Mouse (Mus musculus): ENCODE results near the gene Pde7b.

DNA sequence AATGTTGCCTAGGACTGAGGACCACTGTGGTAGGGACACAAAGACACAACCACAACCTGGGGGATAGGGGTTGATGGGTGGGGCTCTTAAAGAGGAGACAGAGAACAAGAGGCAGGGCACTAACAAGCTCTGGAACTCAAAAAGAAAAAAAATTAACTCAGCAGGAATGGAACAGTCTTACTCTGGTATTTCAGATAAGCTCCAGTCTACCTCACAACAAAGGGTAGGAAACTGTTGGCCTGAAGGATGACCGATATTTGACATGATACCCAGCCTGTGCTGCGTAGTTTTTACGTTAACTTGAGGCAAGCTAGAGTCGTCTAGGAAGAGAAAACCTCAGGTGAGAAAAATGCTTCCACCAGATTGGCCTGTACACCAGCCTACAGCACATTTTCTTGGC is 22.4 kb upstream of the Pde7b start:
- TF ChIP-seq CTCF (IDR thresholded peaks at IDR 0.05; ENCODE audit: insufficient read depth, low read depth, low read length) = no peak
- TF ChIP-seq POLR2A (IDR thresholded peaks at IDR 0.05; ENCODE audit: insufficient read depth, low read depth, low read length) = no peak
